Mouse (Mus musculus): Measurements from ENCODE around the gene Tac2. TPM values are rescaled to one million over a fixed set of nuclear protein-coding genes. Genes with fewer than 3 reads are reported as not detected.
"Not testable (repeated sequence)": the region's sequence is repeated elsewhere in the genome, so short reads cannot be mapped to it uniquely, and the experiment has no call there.

The Tac2 gene
- polyA plus RNA-seq, 1 experiment from 2014 or later = 6.2 TPM

DNA sequence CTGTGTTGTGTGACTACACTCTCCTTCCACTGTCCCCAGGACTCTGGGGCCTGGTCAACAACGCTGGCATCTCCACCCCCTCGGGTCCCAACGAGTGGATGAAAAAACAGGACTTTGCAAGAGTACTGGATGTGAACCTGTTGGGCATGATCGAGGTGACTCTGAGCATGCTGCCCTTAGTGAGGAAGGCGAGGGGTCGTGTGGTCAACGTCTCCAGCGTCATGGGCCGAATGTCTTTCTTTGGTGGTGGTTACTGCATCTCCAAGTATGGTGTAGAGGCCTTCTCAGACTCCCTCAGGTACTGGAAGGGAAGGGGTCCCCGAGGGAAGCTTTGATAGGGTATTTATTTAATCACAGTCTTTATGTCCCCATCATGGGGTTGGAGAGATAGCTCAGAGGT is 38.6 kb downstream of the Tac2 start:
- H3K4me1 ChIP-seq (replicated peaks; ENCODE audit: control insufficient read depth, insufficient read depth, low read length); H3K27ac ChIP-seq (ENCODE audit: low read length); H3K9me3 ChIP-seq (ENCODE audit: control insufficient read depth, low read length); H3K4me2 ChIP-seq (ENCODE audit: low read length); H3K36me3 ChIP-seq (ENCODE audit: control insufficient read depth, insufficient read depth); H3K9ac ChIP-seq (replicated peaks; ENCODE audit: low read depth, low read length); ATAC-seq; H3K4me3 ChIP-seq (replicated peaks; ENCODE audit: low read length); H3K27me3 ChIP-seq (replicated peaks; ENCODE audit: control insufficient read depth, insufficient read depth, low read length): not testable (repeated sequence)
- whole genome bisulfite sequencing = 90% methylated on average over 10 of the region's 10 CpGs

DNA sequence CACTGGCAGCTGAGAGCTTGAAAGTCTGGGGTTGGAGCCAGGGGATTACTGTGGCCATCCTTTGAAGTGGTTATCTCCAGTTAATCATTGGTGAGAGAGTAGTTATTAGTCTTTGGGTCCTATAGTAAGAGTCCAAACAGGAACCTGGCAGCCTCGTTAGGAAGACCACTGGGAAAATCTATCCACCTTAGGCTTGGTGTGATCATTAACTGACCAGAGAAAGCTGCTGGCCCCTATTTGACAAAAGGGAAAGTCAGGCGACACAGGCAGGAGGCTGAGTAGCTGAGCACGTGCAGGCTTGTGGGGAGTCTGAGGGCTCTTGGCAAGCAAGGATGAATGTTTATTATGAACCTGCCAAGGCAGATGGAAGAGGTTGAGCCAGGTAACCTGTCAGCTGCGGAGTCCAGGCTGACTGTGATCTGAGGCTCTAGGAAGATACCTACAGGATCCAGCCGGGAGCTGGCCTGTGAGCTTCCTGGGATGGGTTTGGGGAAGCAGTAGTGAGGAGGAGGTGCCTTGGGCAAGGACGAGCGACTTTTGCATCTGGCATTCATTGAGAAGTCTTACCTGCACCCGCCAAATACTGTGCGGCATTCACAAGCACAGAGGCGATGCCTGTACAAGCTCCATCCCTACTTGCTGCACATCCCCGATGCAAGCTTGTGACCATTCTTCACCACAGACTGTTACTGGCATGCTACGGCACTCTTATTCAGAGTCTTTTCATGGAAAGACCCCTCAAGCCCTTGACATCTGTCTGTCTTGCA is 39.8 kb downstream of the Tac2 start:
- H3K27ac ChIP-seq (ENCODE audit: low read length) = no peak overlapping the region
- no peak overlapping the region for H3K9ac ChIP-seq (replicated peaks; ENCODE audit: low read depth, low read length)
- no peaks in the 10 kb centered on the region for H3K27me3 ChIP-seq (replicated peaks; ENCODE audit: control insufficient read depth, insufficient read depth, low read length)
- H3K36me3 ChIP-seq (ENCODE audit: control insufficient read depth, insufficient read depth) = no peaks in the 10 kb centered on the region
- no peak for ATAC-seq
- H3K4me1 ChIP-seq (replicated peaks; ENCODE audit: control insufficient read depth, insufficient read depth, low read length) = no peaks in the 10 kb centered on the region
- WGBS = 65% methylated on average over 12 of the region's 12 CpGs
- H3K4me3 ChIP-seq (replicated peaks; ENCODE audit: low read length) = no peak overlapping the region
- H3K9me3 ChIP-seq (ENCODE audit: control insufficient read depth, low read length) = no peaks in the 10 kb centered on the region
- H3K4me2 ChIP-seq (ENCODE audit: low read length) = no peak overlapping the region

DNA sequence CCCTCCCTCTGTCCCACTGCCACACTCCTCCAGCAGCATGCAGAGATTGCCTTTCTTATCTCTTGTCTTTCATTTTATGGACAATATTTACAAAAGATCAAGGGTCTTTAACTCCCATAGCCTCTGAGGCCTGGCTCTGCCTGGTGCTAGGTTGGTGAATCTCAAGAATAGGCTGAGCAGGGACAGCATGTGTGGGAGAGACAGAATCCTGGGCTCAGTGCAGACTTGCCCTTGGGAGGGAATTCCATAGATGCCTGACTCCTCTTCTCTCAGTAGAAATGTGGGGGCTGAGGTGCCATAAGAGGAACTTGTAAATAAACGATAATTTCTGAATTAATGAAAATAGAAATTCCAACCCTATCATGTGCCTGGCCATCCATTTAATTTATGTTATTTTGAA is 42.3 kb downstream of the Tac2 start:
- no peak for ATAC-seq

DNA sequence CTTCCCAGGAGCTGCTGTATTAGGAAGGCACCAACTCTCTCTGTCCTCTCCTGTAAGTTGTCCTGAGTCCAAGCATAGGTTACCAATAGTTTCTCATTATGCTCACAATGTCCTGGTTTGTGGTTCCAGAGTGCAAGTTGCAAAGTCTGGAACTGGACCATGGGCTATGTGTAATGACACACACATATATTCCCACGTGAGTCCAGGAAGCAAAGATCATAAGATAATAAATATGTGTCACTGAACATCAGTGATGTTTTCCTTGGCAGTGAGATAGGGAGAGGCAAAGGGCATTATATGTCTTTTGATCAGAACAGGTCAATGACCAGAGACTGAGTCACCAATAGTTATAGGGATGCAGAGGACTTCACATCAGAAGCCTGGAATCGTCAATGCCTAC is 51.7 kb downstream of the Tac2 start, which contains the start of gene Rdh9:
Gene Rdh9 (plus strand): TSS at position 376 of the 400 bp plus-strand sequence.
- H3K27ac ChIP-seq (ENCODE audit: low read length) = no peak within 1 kb of the TSS
- H3K4me2 ChIP-seq (ENCODE audit: low read length) = no peak within 1 kb of the TSS
- H3K36me3 ChIP-seq (ENCODE audit: control insufficient read depth, insufficient read depth) = no peaks in the 10 kb centered on the region
- H3K4me3 ChIP-seq (replicated peaks; ENCODE audit: low read length) = no peak within 1 kb of the TSS
- H3K27me3 ChIP-seq (replicated peaks; ENCODE audit: control insufficient read depth, insufficient read depth, low read length) = no peaks in the 10 kb centered on the region
- no peaks in the 10 kb centered on the region for H3K4me1 ChIP-seq (replicated peaks; ENCODE audit: control insufficient read depth, insufficient read depth, low read length)
- no peak within 1 kb of the TSS for H3K9ac ChIP-seq (replicated peaks; ENCODE audit: low read depth, low read length)
- 81% methylated on average over 2 of the region's 2 CpGs for WGBS
- ATAC-seq = no peak
- H3K9me3 ChIP-seq (ENCODE audit: control insufficient read depth, low read length) = no peaks in the 10 kb centered on the region

More for the DNA sequence above, 42.3 kb downstream of the Tac2 start:
- Histone ChIP-seq H3K9ac (replicated peaks; ENCODE audit: low read depth, low read length) (no peak overlapping the region), H3K36me3 (ENCODE audit: control insufficient read depth, insufficient read depth) (no peaks in the 10 kb centered on the region), H3K27ac (ENCODE audit: low read length) (no peak overlapping the region), H3K4me1 (replicated peaks; ENCODE audit: control insufficient read depth, insufficient read depth, low read length) (no peaks in the 10 kb centered on the region), H3K4me2 (ENCODE audit: low read length) (no peak overlapping the region), H3K27me3 (replicated peaks; ENCODE audit: control insufficient read depth, insufficient read depth, low read length) (no peaks in the 10 kb centered on the region), H3K9me3 (ENCODE audit: control insufficient read depth, low read length) (no peaks in the 10 kb centered on the region), H3K4me3 (replicated peaks; ENCODE audit: low read length) (no peak overlapping the region)
- 90% methylated on average over 1 of the region's 1 CpGs for WGBS

Other genes starting within 250 kb of the Tac2 start
- 0.98 and 1.8 TPM in 2 replicates for gene Stac3, start 222.8 kb upstream of the Tac2 start, polyA plus RNA-seq (2015; fragmentation: Nextera tagmentation; extraction: Ambion mirVana)
- gene Ndufa4l2, start 209.5 kb upstream of the Tac2 start, polyA plus RNA-seq (2015; fragmentation: Nextera tagmentation; extraction: Ambion mirVana) = 17.6 and 21.3 TPM in 2 replicates
- 78.9 and 80.4 TPM in 2 replicates for gene Shmt2, start 202.0 kb upstream of the Tac2 start, polyA plus RNA-seq (2015; fragmentation: Nextera tagmentation; extraction: Ambion mirVana)
- gene Nxph4, start 189.9 kb upstream of the Tac2 start, polyA plus RNA-seq (2015; fragmentation: Nextera tagmentation; extraction: Ambion mirVana) = 32.5 and 36.0 TPM in 2 replicates
- gene Lrp1, start 103.3 kb upstream of the Tac2 start, polyA plus RNA-seq (2015; fragmentation: Nextera tagmentation; extraction: Ambion mirVana) = 114 and 117 TPM in 2 replicates
- gene Stat6, start 81.5 kb upstream of the Tac2 start, polyA plus RNA-seq (2015; fragmentation: Nextera tagmentation; extraction: Ambion mirVana) = 4.3 and 5.1 TPM in 2 replicates
- gene Nemp1, start 57.6 kb upstream of the Tac2 start, polyA plus RNA-seq (2015; fragmentation: Nextera tagmentation; extraction: Ambion mirVana) = 5.7 and 7.0 TPM in 2 replicates
- gene Nab2, start 55.9 kb upstream of the Tac2 start, polyA plus RNA-seq (2015; fragmentation: Nextera tagmentation; extraction: Ambion mirVana) = 3.9 and 4.5 TPM in 2 replicates
- 1.1 and 1.3 TPM in 2 replicates for gene Myo1a, start 19.3 kb upstream of the Tac2 start, polyA plus RNA-seq (2015; fragmentation: Nextera tagmentation; extraction: Ambion mirVana)
- 3.4 and 3.5 TPM in 2 replicates for gene Zbtb39, start 15.1 kb downstream of the Tac2 start, polyA plus RNA-seq (2015; fragmentation: Nextera tagmentation; extraction: Ambion mirVana)
- 0.87 and 0.99 TPM in 2 replicates for gene Gpr182, start 27.3 kb downstream of the Tac2 start, polyA plus RNA-seq (2015; fragmentation: Nextera tagmentation; extraction: Ambion mirVana)
- gene Rdh1, start 35.2 kb downstream of the Tac2 start, polyA plus RNA-seq (2015; fragmentation: Nextera tagmentation; extraction: Ambion mirVana) = not detected in 2 replicates
- not detected in 2 replicates for gene Rdh16f1, start 35.3 kb downstream of the Tac2 start, polyA plus RNA-seq (2015; fragmentation: Nextera tagmentation; extraction: Ambion mirVana)
- gene Rdh9, start 51.9 kb downstream of the Tac2 start, polyA plus RNA-seq (2015; fragmentation: Nextera tagmentation; extraction: Ambion mirVana) = 0.32 and 0.35 TPM in 2 replicates
- gene Rdh16, start 76.7 kb downstream of the Tac2 start, polyA plus RNA-seq (2015; fragmentation: Nextera tagmentation; extraction: Ambion mirVana) = not detected in 2 replicates
- not detected in 2 replicates for gene Rdh19, start 125.5 kb downstream of the Tac2 start, polyA plus RNA-seq (2015; fragmentation: Nextera tagmentation; extraction: Ambion mirVana)
- gene Rdh16f2, start 142.0 kb downstream of the Tac2 start, polyA plus RNA-seq (2015; fragmentation: Nextera tagmentation; extraction: Ambion mirVana) = not detected in 2 replicates
- not detected in 2 replicates for gene Rdh7, start 164.3 kb downstream of the Tac2 start, polyA plus RNA-seq (2015; fragmentation: Nextera tagmentation; extraction: Ambion mirVana)
- gene Sdr9c7, start 174.0 kb downstream of the Tac2 start, polyA plus RNA-seq (2015; fragmentation: Nextera tagmentation; extraction: Ambion mirVana) = not detected in 2 replicates

Measured in forebrain, embryonic 16.5 days (tissue).